Mouse (Mus musculus) kidney, embryonic 14.5 days (tissue): Measurements from ENCODE around the gene Neurl4. TPM values are rescaled to one million over a fixed set of nuclear protein-coding genes. Genes with fewer than 3 reads are reported as not detected.
A peak's percentile ranks its signal among the peaks of the same experiment; 100 is the strongest.

ENCODE experiments used
- ATAC-seq: fragments of 200-750 bp; cut with Nextera tagmentation; 2 replicates; pipeline ENCODE4 v1.8.0; 2017; ENCODE audit warnings: moderate number of reproducible peaks, mild to moderate bottlenecking, moderate TSS enrichment, moderate library complexity; ENCODE audit not compliant: low FRiP score, low TSS enrichment
- H3K27ac ChIP-seq: fragments of 300-500 bp; sonication (generic); 2 replicates; pipeline ENCODE4 v1.5.1; 2014; ENCODE audit warnings: low read depth, mild to moderate bottlenecking, low read length, moderate library complexity, mixed read lengths
- H3K27me3 ChIP-seq: fragments of 300-500 bp; sonication (generic); 2 replicates; pipeline ENCODE4 v1.6.1; 2014; ENCODE audit warnings: mild to moderate bottlenecking, low read length; ENCODE audit not compliant: control insufficient read depth, insufficient read depth
- H3K36me3 ChIP-seq: fragments of 300-500 bp; sonication (generic); 2 replicates; pipeline ENCODE4 v1.6.1; 2014; ENCODE audit warnings: low read length, mixed read lengths; ENCODE audit not compliant: control insufficient read depth, insufficient read depth
- H3K4me1 ChIP-seq: fragments of 300-500 bp; sonication (generic); 2 replicates; pipeline ENCODE4 v1.6.1; 2014; ENCODE audit warnings: low read length, mixed read lengths; ENCODE audit not compliant: control insufficient read depth, insufficient read depth
- H3K4me2 ChIP-seq: fragments of 300-500 bp; sonication (generic); replicated peaks from 2 replicates; pipeline ENCODE4 v1.6.1; 2014; ENCODE audit warnings: low read depth, mild to moderate bottlenecking, low read length
- H3K4me3 ChIP-seq: fragments of 300-500 bp; sonication (generic); 2 replicates; pipeline ENCODE4 v1.5.1; 2014; ENCODE audit warnings: mild to moderate bottlenecking, low read length
- H3K9ac ChIP-seq: fragments of 300-500 bp; sonication (generic); 2 replicates; pipeline ENCODE4 v1.6.1; 2014; ENCODE audit warnings: low read depth, mild to moderate bottlenecking, low read length, moderate library complexity
- H3K9me3 ChIP-seq: fragments of 300-500 bp; sonication (generic); 2 replicates; pipeline ENCODE4 v1.6.1; 2016; ENCODE audit warnings: low read length; ENCODE audit not compliant: control insufficient read depth
- WGBS: fragments of 180-500 bp; shearing (Covaris S2); extraction: QIAGEN DNeasy Blood & Tissue Kit; methylation state at CpG from one replicate; pipeline ENCODE4 v1.1.7; 2014; 5-methylcytosine and 5-hydroxymethylcytosine counted together
- polyA plus RNA-seq: library from polyadenylated mRNA; unstranded; fragments of >200 nt; fragmentation: Nextera tagmentation; extraction: Ambion mirVana; gene quantifications from 2 replicates; pipeline ENCODE4 v1.2.1, GENCODE M21; 2014

The Neurl4 gene
- polyA plus RNA-seq, 1 experiment from 2014 or later, result 16.3 TPM

- H3K4me2 ChIP-seq, result no peak overlapping the region
- peaks cover 3% of the 10 kb centered on the region for H3K4me1 ChIP-seq
- no peaks in the 10 kb centered on the region for H3K9me3 ChIP-seq
- no peak overlapping the region for H3K27ac ChIP-seq
- no peaks in the 10 kb centered on the region for H3K36me3 ChIP-seq
- WGBS, result 70% methylated on average over 8 of the region's 8 CpGs
- H3K4me3 ChIP-seq, result no peak overlapping the region
- H3K27me3 ChIP-seq, result no peaks in the 10 kb centered on the region
- H3K9ac ChIP-seq, result no peak overlapping the region
- no peak for ATAC-seq
Measured at GRCm38 (mm10) chr11:69886907-69887635, 13.8 kb upstream of the Neurl4 start.

- no peaks in the 10 kb centered on the region for H3K9me3 ChIP-seq
- 79% methylated on average over 4 of the region's 4 CpGs for WGBS
- no peak for ATAC-seq
- H3K4me1 ChIP-seq, result no peaks in the 10 kb centered on the region
- no peak overlapping the region for H3K27ac ChIP-seq
- H3K9ac ChIP-seq, result no peak overlapping the region
- H3K36me3 ChIP-seq, result no peaks in the 10 kb centered on the region
- H3K4me3 ChIP-seq, result no peak overlapping the region
- H3K27me3 ChIP-seq, result no peaks in the 10 kb centered on the region
- H3K4me2 ChIP-seq, result no peak overlapping the region
Measured at GRCm38 (mm10) chr11:69891482-69891881, 9.4 kb upstream of the Neurl4 start.

- Histone ChIP-seq H3K9ac (no peak overlapping the region), H3K27me3 (no peaks in the 10 kb centered on the region), H3K36me3 (no peaks in the 10 kb centered on the region), H3K4me2 (no peak overlapping the region), H3K4me3 (no peak overlapping the region), H3K27ac (no peak overlapping the region), H3K9me3 (no peaks in the 10 kb centered on the region), H3K4me1 (peaks cover 5% of the 10 kb centered on the region)
- ATAC-seq, result no peak
- WGBS, result 73% methylated on average over 5 of the region's 5 CpGs
Measured at GRCm38 (mm10) chr11:69894671-69895070, 6.2 kb upstream of the Neurl4 start.

GRCm38 (mm10) chr11:69895291-69895690 lies 5.6 kb upstream of the Neurl4 start, which contains the start of gene Acap1:
Acap1 (minus strand) TSS chr11:69895539.
- 75% methylated on average over 4 of the region's 4 CpGs for WGBS

GRCm38 (mm10) chr11:69899870-69900269 lies 1.0 kb upstream of the Neurl4 start:
- Histone ChIP-seq H3K27ac (peak overlapping the region; percentile 37; the same call in 1 of the 2 replicates), H3K9ac (peak overlapping the region; percentile 96), H3K9me3 (no peaks in the 10 kb centered on the region), H3K27me3 (no peaks in the 10 kb centered on the region), H3K4me2 (peak overlapping the region; percentile 97), H3K4me1 (peaks cover 17% of the 10 kb centered on the region), H3K36me3 (peaks cover 17% of the 10 kb centered on the region), H3K4me3 (peak overlapping the region; percentile 93)
- ATAC-seq, result no peak
- WGBS, result 24% methylated on average over 4 of the region's 4 CpGs

More at GRCm38 (mm10) chr11:69895291-69895690, 5.6 kb upstream of the Neurl4 start, which contains the start of gene Acap1:
- no peak within 1 kb of the TSS for H3K4me3 ChIP-seq
- no peaks in the 10 kb centered on the region for H3K9me3 ChIP-seq
- peaks cover 7% of the 10 kb centered on the region for H3K4me1 ChIP-seq
- no peak for ATAC-seq
- H3K27me3 ChIP-seq, result no peaks in the 10 kb centered on the region
- no peak within 1 kb of the TSS for H3K27ac ChIP-seq
- no peak within 1 kb of the TSS for H3K4me2 ChIP-seq
- no peak within 1 kb of the TSS for H3K9ac ChIP-seq
- no peaks in the 10 kb centered on the region for H3K36me3 ChIP-seq

GRCm38 (mm10) chr11:69901406-69901846 lies 554 bp downstream of the Neurl4 start:
- peaks cover 17% of the 10 kb centered on the region for H3K4me1 ChIP-seq
- peak overlapping the region; percentile 93 for H3K4me3 ChIP-seq
- peak; percentile 76 for ATAC-seq
- H3K9ac ChIP-seq, result peak overlapping the region; percentile 96
- H3K27me3 ChIP-seq, result no peaks in the 10 kb centered on the region
- H3K9me3 ChIP-seq, result no peaks in the 10 kb centered on the region
- peak overlapping the region; percentile 97 for H3K4me2 ChIP-seq
- H3K36me3 ChIP-seq, result peaks cover 31% of the 10 kb centered on the region
- H3K27ac ChIP-seq, result peak overlapping the region; percentile 99
- WGBS, result under 1% methylated on average over 42 of the region's 42 CpGs

- Histone ChIP-seq H3K9me3 (no peaks in the 10 kb centered on the region), H3K27me3 (no peaks in the 10 kb centered on the region), H3K4me3 (peak overlapping the region; percentile 93), H3K27ac (peak overlapping the region; percentile 99), H3K4me2 (peak overlapping the region; percentile 97), H3K9ac (peak overlapping the region; percentile 96), H3K36me3 (peaks cover 36% of the 10 kb centered on the region), H3K4me1 (peaks cover 17% of the 10 kb centered on the region)
- ATAC-seq, result peak; percentile 5; the same call in 1 of the 2 replicates
- under 1% methylated on average over 39 of the region's 39 CpGs for WGBS
Measured at GRCm38 (mm10) chr11:69901993-69902392, 1.1 kb downstream of the Neurl4 start.

GRCm38 (mm10) chr11:69902972-69903371 lies 2.1 kb downstream of the Neurl4 start:
- peak overlapping the region; percentile 97 for H3K4me2 ChIP-seq
- peak overlapping the region; percentile 96; the same call in 1 of the 2 replicates for H3K9ac ChIP-seq
- H3K27me3 ChIP-seq, result no peaks in the 10 kb centered on the region
- H3K4me3 ChIP-seq, result peak overlapping the region; percentile 93
- H3K4me1 ChIP-seq, result peaks cover 17% of the 10 kb centered on the region
- H3K27ac ChIP-seq, result no peak overlapping the region
- H3K9me3 ChIP-seq, result no peaks in the 10 kb centered on the region
- H3K36me3 ChIP-seq, result peaks cover 46% of the 10 kb centered on the region
- no peak for ATAC-seq
- 87% methylated on average over 13 of the region's 13 CpGs for WGBS

GRCm38 (mm10) chr11:69904311-69904710 lies 3.4 kb downstream of the Neurl4 start:
- no peak overlapping the region for H3K9ac ChIP-seq
- H3K4me2 ChIP-seq, result no peak overlapping the region
- H3K4me1 ChIP-seq, result peaks cover 16% of the 10 kb centered on the region
- H3K9me3 ChIP-seq, result no peaks in the 10 kb centered on the region
- peaks cover 60% of the 10 kb centered on the region for H3K36me3 ChIP-seq
- no peak for ATAC-seq
- WGBS, result 96% methylated on average over 9 of the region's 9 CpGs
- no peak overlapping the region for H3K27ac ChIP-seq
- no peaks in the 10 kb centered on the region for H3K27me3 ChIP-seq
- no peak overlapping the region for H3K4me3 ChIP-seq
